Mouse (Mus musculus) activated CD4-positive, CD25-positive, alpha-beta regulatory T cell, adult 9 weeks (primary cell): ENCODE measurements around the gene Scn11a. TPM values are rescaled to one million over a fixed set of nuclear protein-coding genes. Genes with fewer than 3 reads are reported as not detected.

ENCODE experiments used
- polyA plus RNA-seq: library from polyadenylated mRNA; unstranded; fragments of 100-300 nt; shearing (Covaris generic); gene quantifications from one replicate; pipeline ENCODE4 v1.2.1, GENCODE M21; 2017

Gene Scn11a
- polyA plus RNA-seq, result 0.59 TPM

DNA sequence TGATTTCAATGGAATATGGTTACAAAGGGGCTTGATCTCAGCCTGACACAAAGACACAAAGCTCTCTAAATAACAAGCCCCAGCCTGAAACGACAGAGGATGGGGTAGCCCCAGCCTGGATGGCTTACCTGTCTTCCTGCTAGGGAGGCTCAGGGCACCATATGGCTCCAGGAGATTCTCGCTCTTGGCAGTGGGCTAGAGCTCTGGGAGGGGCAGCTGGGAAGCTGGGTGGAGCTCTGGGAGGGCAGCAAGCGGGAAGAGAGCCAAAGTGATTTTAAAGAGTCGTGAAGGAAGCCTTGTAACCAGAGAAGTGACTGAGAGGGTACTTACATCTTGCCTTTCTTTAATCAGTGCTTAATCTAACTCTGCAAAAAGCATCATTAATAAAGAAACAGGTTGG is at the start of gene Scn11a:
TSS of gene Scn11a (minus strand) at position 160 of the 400 bp plus-strand sequence.

DNA sequence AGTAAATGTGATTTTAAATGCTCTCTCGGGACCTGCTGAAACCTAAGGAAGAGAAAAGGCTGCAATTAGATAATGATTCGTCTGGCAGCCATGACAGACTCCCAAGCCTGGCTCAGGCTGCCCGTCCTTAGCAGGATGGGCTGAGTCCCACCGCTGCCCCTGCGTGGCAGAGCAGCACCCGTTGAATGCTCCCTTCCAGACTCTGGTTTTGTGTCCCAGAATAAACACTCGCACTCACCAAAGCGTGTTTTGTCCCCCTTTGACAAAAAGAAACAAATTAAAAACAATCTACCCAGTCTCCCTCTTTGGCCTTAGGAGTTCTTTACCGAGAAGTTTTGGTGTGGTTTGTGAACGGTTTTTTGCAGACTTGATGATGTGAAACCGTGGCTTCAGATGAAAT is 106.0 kb downstream of the Scn11a start, which contains the start of gene Scn10a:
TSS of gene Scn10a (minus strand) at position 101 of the 400 bp plus-strand sequence.

Other genes with a start within 250 kb of the Scn11a start
- gene Scn5a, start 246.4 kb downstream of the Scn11a start, polyA plus RNA-seq, result 0.05 TPM
- gene Scn10a, start 106.1 kb downstream of the Scn11a start, polyA plus RNA-seq, result not detected
- 66.7 TPM for gene Wdr48, start 69.4 kb upstream of the Scn11a start, polyA plus RNA-seq
- 11.9 TPM for gene Gorasp1, start 112.1 kb upstream of the Scn11a start, polyA plus RNA-seq
- not detected for gene Ttc21a, start 112.2 kb upstream of the Scn11a start, polyA plus RNA-seq
- gene Csrnp1, start 159.2 kb upstream of the Scn11a start, polyA plus RNA-seq, result 64.2 TPM
- not detected for gene Xirp1, start 198.1 kb upstream of the Scn11a start, polyA plus RNA-seq
- gene Cx3cr1, start 244.4 kb upstream of the Scn11a start, polyA plus RNA-seq, result 0.23 TPM